Mouse (Mus musculus) CH12.LX (cell line): ENCODE measurements around the gene Nptx1.

ENCODE experiments used
- CTCF ChIP-seq, 2 experiments: IDR thresholded peaks in 1 of 2; conservative IDR thresholded peaks in 1 of 2; 2 replicates each; pipeline ENCODE4 v1.5.1; 2011 to 2012; ENCODE audit warnings: low read depth in 2 of 2, low read length in 2 of 2, improper control_type of control experiment in 1 of 2, inconsistent platforms in 1 of 2, mild to moderate bottlenecking in 1 of 2, moderate library complexity in 1 of 2
- HCFC1 ChIP-seq: IDR thresholded peaks from 2 replicates; pipeline ENCODE4 v1.6.1; 2012; ENCODE audit warnings: low read depth, mild to moderate bottlenecking, inconsistent platforms, low read length, improper control_type of control experiment
- KAT2A ChIP-seq: IDR thresholded peaks from 2 replicates; pipeline ENCODE4 v1.6.1; 2012; ENCODE audit warnings: low read length, improper control_type of control experiment, inconsistent platforms; ENCODE audit not compliant: insufficient replicate concordance
- POLR2A ChIP-seq: IDR thresholded peaks from 2 replicates; pipeline ENCODE4 v1.6.1; 2011; ENCODE audit warnings: low read depth, mild to moderate bottlenecking, improper control_type of control experiment, low read length
- SIN3A ChIP-seq: IDR thresholded peaks from 2 replicates; pipeline ENCODE4 v1.6.1; 2012; ENCODE audit warnings: low read length, improper control_type of control experiment, inconsistent platforms
- TBP ChIP-seq: conservative IDR thresholded peaks from 2 replicates; pipeline ENCODE4 v1.6.1; 2011; ENCODE audit warnings: low read depth, low read length, improper control_type of control experiment

DNA sequence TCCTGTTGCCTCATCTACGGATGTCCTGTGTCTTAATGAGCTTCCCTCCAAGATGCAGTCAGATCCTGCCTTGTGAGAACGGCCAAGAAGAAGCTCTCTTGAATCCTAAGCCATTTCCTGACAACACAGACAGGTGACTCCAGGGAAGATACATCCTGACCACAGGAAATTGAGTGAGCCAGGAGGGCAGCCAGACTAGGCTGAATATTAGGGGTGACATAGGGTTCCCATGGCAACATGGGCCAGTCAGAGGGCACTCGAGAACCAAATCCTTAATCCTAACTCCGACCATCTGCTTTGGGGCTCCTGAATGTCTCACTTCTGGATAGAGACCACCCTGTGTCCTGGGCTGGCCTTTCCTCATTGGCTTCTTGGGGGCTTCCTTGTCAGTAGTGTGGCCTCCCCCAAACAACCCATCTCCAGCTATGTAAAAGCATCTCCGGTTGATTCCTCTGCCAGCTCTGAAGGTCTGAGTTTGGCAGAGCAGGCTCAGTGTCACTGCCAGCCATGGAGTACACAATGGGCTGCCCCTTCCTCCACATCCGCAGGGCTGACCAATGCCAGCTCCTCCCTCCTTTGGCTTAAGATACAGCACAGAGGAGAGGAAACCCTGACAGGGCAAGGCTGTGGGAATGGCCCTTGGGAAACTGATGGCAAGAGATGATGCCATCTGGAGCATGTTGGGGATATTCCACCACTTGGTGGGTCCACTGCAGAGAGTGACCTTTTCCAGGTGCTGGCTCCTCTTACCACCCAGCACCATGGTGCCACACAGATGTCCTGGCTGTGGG, 25.4 kb downstream of the Nptx1 start:
- TF ChIP-seq CTCF (conservative IDR thresholded peaks at IDR 0.05 in 1 of 2, IDR thresholded peaks at IDR 0.05 in 1 of 2; ENCODE audit: low read depth in 2 of 2, low read length in 2 of 2) (no peak), POLR2A (no peak), TBP (no peak), HCFC1 (no peak), KAT2A (no peak), SIN3A (no peak)
